Mouse (Mus musculus) monocyte, adult 5-6 weeks (primary cell): ENCODE data around the gene Pyroxd2. TPM values are rescaled to one million over a fixed set of nuclear protein-coding genes. Genes with fewer than 3 reads are reported as not detected.
"Not testable (repeated sequence)": the region's sequence is repeated elsewhere in the genome, so short reads cannot be mapped to it uniquely, and the experiment has no call there.

Experiments
- ATAC-seq: fragments of 153-309, 156-312 bp; replicated peaks from 2 replicates; pipeline ENCODE4 v1.8.0; 2017; ENCODE audit warnings: mild to moderate bottlenecking; ENCODE audit not compliant: low TSS enrichment, insufficient number of reproducible peaks, severe bottlenecking, poor library complexity, low FRiP score
- total RNA-seq: library from RNA; stranded (forward); fragments of 200-1000, 200-491, 200-594 nt; gene quantifications from 3 replicates; pipeline ENCODE4 v1.2.3, GENCODE M21; 2017

Gene Pyroxd2
- 0.58 to 1.6 TPM in 2 of 3 replicates, not detected in the other for total RNA-seq

GRCm38 (mm10) chr19:42752363-42752931, at the start of gene Pyroxd2:
Gene Pyroxd2, minus strand, starts transcription at chr19:42752775.
- ATAC-seq: peak; percentile 33; the same call in 1 of the 2 replicates

- no peak for ATAC-seq
Measured at GRCm38 (mm10) chr19:42797866-42798265, 45.3 kb upstream of the Pyroxd2 start.

DNA sequence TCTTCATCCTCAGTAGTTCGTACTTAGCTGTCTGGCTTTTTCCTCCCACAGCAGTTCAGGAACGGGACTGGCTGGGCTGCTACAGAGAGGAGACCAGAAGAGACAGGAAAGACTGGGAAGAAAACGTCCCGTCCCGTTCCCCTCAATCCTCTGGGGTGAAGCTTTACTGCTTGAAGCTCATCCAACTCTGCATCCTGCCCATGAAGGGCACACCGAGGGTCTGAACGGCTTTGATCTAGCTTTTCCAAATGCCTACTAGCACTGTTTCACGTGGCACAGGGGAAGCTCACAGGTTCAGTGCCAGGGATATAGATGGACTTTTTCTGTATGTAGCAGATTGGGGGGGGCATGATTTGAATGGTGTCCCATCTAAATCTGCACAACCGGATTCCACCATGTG, 43.2 kb upstream of the Pyroxd2 start:
- ATAC-seq: no peak

GRCm38 (mm10) chr19:42794914-42795613, 42.5 kb upstream of the Pyroxd2 start:
- ATAC-seq: peak; percentile 82

GRCm38 (mm10) chr19:42788311-42788710, 35.7 kb upstream of the Pyroxd2 start:
- ATAC-seq: no peak

- no peak for ATAC-seq
Measured at GRCm38 (mm10) chr19:42785562-42786220, 33.1 kb upstream of the Pyroxd2 start.

GRCm38 (mm10) chr19:42785129-42785528, 32.6 kb upstream of the Pyroxd2 start:
- no peak for ATAC-seq

DNA sequence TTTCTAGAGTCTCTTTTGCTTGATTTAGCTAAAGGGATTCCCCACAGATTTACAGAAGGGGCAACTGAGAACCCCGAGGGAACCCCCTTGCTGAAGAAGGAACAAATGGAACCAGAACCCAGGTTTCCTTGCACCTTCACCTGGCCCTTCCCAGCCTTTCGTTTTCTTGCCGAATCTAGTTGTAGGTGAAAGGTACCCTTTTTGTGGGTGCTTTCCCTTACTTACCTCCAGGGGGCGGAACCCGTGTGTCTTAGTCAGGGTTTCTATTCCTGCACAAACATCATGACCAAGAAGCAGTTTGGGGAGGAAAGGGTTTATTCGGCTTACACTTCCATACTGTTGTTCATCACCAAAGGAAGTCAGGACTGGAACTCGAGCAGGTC, 27.6 kb upstream of the Pyroxd2 start:
- not testable (repeated sequence) for ATAC-seq

- ATAC-seq: peak; percentile 86
Measured at GRCm38 (mm10) chr19:42779531-42780155, 27.1 kb upstream of the Pyroxd2 start, which contains the start of gene Hps1. Gene Hps1, minus strand, starts transcription at chr19:42779978.

DNA sequence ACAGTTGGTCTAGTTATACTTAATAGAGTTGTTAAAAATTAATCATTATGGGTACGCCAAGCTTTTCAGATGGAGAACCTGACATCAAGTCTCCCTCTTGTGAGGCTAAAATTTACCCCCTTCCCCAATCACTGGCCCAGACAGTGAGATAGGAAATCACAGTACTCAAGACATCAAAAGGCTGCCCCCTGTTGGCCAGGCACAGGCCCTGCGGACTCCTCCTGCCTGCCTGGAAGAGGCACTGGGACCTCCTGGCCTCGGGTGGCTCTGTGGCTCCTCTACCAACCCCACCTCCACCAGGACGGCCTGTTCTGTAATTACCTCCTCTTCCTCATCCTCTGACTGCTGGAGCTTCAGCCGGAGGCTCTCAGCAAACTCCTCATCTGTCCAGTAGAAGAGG, 25.2 kb upstream of the Pyroxd2 start:
- 0 out of 2 replicates have a peak, but pooled peaks have one; percentile 17 for ATAC-seq

GRCm38 (mm10) chr19:42776813-42777212, 24.2 kb upstream of the Pyroxd2 start:
- ATAC-seq: no peak

DNA sequence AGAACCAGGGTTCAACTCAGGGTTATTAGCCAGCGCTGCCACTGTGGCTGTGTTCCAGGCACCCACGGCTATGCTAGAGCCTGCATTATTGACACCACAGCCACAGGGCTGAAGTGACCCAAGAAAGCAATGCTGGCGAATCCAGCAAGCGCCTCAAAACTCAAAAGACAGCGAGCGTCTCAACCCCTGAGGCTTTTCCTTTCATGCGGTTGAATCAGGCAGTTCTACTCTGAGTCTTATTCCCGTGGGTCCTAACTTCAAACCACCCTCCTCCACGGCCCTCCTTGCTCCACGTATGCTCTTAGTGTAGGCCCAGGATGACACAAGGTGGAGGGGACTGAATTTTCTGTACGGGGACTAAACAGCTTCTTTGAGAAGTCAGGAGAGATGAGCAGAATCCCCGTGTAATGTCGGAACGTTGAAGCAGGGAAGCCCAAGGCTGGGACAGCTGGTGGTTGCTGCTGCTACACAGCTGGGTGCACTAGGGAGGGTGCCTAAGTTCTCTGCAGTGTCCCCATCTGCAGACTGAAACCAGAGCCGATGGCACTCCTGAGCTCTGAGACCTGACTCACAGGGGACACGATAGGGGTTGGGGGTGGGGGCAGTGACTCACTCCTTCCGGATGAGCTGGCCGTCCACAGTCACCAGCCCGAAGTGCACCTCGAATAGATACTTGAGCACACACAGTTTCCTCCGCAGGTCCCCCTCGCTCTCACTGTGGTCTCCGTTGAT, 17.7 kb upstream of the Pyroxd2 start:
- no peak for ATAC-seq

GRCm38 (mm10) chr19:42769648-42770047, 17.1 kb upstream of the Pyroxd2 start:
- ATAC-seq: no peak

DNA sequence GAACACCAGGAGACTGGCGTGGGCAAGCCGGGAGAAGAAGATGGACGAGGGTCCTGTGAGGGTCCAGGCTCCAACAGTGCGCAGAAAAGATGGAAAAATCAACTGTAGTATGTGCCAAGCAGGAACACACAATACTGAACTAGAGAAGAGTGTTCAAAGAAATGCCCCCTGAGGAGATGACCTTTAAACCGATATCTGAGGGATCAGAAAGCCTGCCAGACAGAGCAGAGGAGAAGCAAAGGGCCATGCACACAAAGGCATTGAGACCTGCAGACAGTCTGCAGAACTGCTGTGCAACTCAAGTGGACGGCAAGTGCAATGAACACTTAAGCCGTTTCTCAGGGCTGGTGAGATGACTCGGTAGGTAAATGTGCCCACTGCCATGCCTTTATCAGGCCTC, 14.8 kb upstream of the Pyroxd2 start:
- ATAC-seq: no peak

GRCm38 (mm10) chr19:42764398-42764797, 11.8 kb upstream of the Pyroxd2 start:
- no peak for ATAC-seq

GRCm38 (mm10) chr19:42756671-42757070, 4.1 kb upstream of the Pyroxd2 start:
- ATAC-seq: no peak

- no peak for ATAC-seq
Measured at GRCm38 (mm10) chr19:42755148-42755870, 2.7 kb upstream of the Pyroxd2 start.
